Mouse (Mus musculus) embryonic fibroblast, embryonic 13.5 days (primary cell): ENCODE results near the gene Ssu72. TPM values are rescaled to one million over a fixed set of nuclear protein-coding genes. Genes with fewer than 3 reads are reported as not detected.

Experiments
- H3K27ac ChIP-seq: 2 replicates; pipeline ENCODE4 v1.5.1; 2012; ENCODE audit warnings: low read length, control low read depth, inconsistent platforms; ENCODE audit not compliant: insufficient read depth
- H3K4me1 ChIP-seq: 2 replicates; pipeline ENCODE4 v1.6.1; 2011; ENCODE audit warnings: low read length; ENCODE audit not compliant: control insufficient read depth, insufficient read depth
- H3K4me3 ChIP-seq: 2 replicates; pipeline ENCODE4 v1.5.1; 2011; ENCODE audit warnings: mild to moderate bottlenecking, control low read depth, low read length; ENCODE audit not compliant: insufficient read depth
- CTCF ChIP-seq: IDR thresholded peaks from 2 replicates; pipeline ENCODE4 v1.5.1; 2011; ENCODE audit warnings: mild to moderate bottlenecking, control low read depth, low read length, moderate library complexity, borderline replicate concordance; ENCODE audit not compliant: insufficient read depth
- POLR2A ChIP-seq: IDR thresholded peaks from 2 replicates; pipeline ENCODE4 v1.6.1; 2011; ENCODE audit warnings: low read depth, mild to moderate bottlenecking, control low read depth, low read length, moderate library complexity
- polyA plus RNA-seq: library from polyadenylated mRNA; stranded (reverse); fragments of >200 nt; gene quantifications from 2 replicates; pipeline ENCODE4 v1.2.4, GENCODE M21; 2011; ENCODE audit warnings: low read depth; ENCODE audit not compliant: missing spikeins, insufficient read length

Gene Ssu72
- polyA plus RNA-seq, 1 experiment = 101 TPM

DNA sequence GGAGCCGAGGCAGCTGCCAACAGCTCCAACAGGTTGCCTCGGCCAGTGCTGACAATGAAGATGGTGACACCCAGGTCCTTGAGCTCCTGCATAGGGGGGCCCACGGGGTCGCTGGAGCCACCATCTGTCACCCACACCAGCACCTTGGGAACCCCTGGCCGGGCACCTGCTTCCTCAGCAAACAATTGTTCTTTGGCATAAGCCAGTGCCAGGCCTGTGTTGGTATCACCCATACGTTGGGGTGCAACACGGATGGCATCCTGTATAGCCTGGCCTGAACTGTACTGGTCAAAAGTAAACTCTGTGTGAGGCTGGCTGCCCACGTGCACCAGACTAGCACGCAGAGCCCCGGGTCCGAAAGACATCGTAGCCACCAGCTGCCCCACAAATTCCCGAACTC is 68.2 kb downstream of the Ssu72 start:
- H3K27ac ChIP-seq = no peak overlapping the region
- no peak overlapping the region for H3K4me3 ChIP-seq
- peaks cover 8% of the 10 kb centered on the region for H3K4me1 ChIP-seq
- TF ChIP-seq POLR2A = no peak
- TF ChIP-seq CTCF = no peak

DNA sequence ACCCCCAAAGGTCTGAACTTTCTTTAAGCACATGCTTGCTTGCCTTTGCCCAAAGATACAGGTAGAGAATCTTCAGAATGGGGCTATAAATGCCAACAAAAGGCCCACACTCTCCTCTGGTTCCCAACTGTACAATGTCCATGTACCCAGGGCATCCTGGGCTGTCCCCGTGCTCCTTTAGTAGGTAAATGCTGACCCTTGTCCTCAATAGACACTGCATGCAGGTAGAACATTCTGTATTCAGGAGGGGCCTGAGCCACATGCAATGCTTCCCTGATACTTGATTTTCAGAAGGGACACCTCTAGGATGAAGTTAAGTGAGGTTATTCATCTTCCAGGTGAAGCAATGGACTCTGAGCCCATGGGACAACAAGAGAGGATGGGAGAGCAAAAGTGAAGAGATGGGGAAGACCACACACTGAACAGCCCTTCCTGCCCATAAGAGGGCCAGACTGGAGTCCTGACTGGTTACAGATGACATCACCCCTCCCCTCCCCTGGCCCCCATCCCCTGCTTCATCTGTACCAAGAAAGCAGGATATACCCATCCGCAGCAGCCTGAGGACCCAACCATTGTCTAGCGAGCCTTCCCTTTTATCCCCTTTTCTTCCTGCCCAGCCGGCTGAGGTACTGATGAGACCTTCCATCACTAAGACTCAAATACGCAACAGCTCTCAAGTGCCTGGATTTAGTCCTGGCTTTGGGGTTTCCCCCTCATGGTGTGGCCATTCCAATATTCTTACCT is 68.9 kb downstream of the Ssu72 start:
- peaks cover 8% of the 10 kb centered on the region for H3K4me1 ChIP-seq
- H3K4me3 ChIP-seq = no peak overlapping the region
- TF ChIP-seq POLR2A = no peak
- no peak for TF ChIP-seq CTCF
- H3K27ac ChIP-seq = no peak overlapping the region

DNA sequence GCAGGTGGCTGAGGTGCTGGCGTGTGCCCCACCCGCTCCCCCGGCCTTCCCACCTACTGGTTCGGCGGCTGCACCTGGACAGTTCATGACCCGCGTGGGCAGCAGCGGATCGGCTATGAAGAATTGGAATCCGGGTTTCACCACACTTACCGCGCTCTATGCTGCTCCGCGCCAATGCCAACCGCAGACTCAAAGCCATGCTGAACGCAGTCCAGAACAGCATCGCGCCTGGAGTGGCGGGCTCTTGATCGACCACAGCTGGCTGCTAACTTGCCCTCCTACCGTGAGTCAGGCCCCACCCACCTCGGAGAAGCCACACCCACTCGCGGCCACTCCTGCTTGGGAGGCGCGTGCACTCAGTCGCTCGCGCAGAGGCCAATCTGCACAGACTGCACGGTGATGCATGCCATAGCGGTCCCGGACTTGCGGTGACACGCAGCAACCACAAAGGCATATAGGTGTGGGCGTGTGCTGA is 69.7 kb downstream of the Ssu72 start, which contains the start of gene Vwa1:
TSS of gene Vwa1 (minus strand) at position 419 of the 475 bp plus-strand sequence.
- Histone ChIP-seq H3K27ac (peak within 1 kb of the TSS; percentile 36), H3K4me3 (no peak within 1 kb of the TSS), H3K4me1 (peaks cover 8% of the 10 kb centered on the region)
- TF ChIP-seq POLR2A = peak; percentile 83
- TF ChIP-seq CTCF = no peak

DNA sequence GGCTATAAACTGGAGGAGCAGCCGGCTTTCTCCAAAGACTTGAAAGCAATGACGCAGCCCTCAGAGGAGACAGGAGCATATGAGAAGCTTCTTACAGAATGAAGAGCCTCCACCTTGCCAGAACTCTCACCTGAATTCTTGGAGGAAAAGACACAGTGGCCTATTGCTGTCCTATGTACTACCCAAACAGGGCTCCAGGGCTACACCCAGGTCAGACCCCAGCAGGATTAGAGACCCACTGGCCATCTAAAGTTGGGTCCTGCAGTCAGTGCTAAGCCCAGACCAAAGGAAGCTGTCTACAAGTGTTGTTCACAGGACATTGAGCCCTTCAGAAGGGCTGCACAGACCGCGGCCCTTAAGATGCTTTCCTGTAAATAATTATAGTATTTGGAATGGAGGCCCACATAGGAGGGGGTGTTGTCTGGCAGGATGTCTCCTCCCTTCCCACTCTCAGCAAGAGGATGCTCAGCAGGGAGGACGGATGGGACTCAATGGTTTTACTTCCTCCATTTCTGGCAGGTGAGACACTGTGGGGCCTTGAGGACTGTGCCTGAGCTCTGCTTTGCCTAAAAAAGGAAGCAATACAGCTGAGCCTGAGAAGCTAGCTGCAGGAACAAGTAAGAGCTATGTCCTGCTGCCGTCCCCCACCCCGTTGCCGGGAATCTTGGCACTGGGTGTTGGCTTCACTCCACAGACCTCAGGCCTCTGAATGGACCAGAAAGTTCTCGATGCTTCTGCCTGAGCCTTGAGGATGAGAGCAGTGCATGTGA is 70.6 kb downstream of the Ssu72 start:
- H3K4me1 ChIP-seq = peaks cover 8% of the 10 kb centered on the region
- no peak for TF ChIP-seq CTCF
- TF ChIP-seq POLR2A = no peak
- H3K4me3 ChIP-seq = no peak overlapping the region
- peak overlapping the region; percentile 36 for H3K27ac ChIP-seq

DNA sequence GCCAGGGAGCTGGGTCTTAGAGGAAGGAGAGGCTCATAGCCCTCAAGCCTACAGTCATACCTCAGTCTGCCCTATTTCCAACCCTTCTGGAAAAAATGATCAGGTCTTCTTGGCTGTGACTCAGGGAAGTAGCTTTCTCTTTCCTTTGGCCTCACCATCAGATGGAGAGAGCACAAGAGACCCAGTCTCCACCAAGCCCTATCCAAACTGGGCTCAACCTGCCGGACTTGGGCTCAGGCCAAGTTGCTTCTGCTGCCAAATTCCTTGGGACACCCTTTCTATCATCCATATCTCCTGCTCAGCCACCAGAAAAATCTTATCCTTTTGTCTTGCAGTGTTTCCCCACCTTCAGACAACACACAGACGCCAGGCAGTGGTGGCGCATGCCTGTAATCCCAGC is 71.3 kb downstream of the Ssu72 start:
- Histone ChIP-seq H3K4me1 (peaks cover 8% of the 10 kb centered on the region), H3K27ac (peak overlapping the region; percentile 36), H3K4me3 (no peak overlapping the region)
- TF ChIP-seq CTCF = no peak
- TF ChIP-seq POLR2A = no peak

DNA sequence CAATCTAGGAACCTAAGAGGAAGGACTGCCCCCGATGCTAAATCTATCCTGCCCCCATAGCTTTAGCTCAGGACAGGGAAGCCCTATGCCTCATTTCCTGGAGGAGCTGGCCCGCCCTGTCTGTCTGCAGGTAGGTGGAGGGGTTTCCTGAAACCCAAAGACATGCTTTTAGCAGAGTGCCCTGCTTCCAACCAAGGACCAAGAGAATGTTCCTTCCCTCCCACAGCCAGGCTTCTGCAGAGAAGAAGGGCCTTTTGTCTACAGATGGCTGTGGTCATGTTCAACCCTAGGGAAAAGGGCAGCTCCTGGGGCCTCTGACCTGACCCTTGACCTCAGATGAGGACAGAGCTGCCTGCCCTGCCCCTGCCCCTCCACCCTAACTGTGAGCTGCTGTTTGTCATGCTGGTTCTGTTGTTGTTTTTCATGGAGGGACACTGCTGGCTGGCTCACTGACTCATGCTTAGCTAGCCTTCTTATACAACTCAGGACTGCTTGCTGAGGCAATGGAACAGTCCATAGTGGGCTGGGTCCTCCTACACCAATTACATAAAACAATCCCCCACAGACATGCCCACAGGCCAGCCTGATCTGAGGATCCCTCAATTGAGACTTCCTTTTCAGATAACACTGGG is 72.2 kb downstream of the Ssu72 start:
- TF ChIP-seq POLR2A = no peak
- no peak for TF ChIP-seq CTCF
- H3K4me1 ChIP-seq = peaks cover 8% of the 10 kb centered on the region
- H3K4me3 ChIP-seq = no peak overlapping the region
- H3K27ac ChIP-seq = no peak overlapping the region

DNA sequence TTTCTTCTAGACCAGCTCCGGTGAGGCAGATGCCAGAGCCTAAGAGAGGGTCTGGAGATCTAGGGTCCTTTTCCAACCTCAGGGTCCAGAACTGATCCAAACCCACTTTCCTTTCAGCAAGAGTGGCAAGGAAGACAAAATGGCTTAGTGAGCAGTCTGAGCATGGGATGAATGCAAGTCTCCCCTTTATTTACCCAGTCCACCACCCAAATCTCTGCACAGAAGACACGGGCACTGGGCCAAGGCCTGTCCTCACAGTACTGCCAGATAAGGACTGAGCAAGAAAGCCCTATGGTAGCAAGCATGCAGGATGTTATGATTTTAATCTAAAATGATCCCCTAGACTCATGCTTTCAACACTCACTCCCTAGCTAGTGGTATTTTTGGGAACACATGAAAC is 73.2 kb downstream of the Ssu72 start:
- H3K4me3 ChIP-seq = no peak overlapping the region
- no peak overlapping the region for H3K27ac ChIP-seq
- TF ChIP-seq POLR2A (no peak), CTCF (no peak)
- peaks cover 8% of the 10 kb centered on the region for H3K4me1 ChIP-seq

DNA sequence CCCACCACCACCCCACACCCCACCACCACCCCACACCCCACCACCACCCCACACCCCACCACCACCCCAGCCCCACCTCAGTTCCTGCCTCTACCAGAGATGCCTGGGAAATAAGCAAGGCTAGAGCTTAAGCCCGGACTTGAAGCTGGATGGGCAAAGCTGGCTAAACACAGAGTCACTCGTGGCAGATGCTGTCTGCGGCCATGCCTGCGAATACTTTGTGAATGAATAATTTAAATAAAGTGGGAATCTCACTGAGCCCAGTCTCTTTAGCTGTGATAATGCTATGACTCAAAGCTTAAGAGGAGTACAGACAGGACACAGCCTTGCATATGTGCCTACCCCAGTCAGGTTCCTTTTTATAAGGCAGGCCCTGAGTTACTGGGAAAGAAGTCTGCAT is 74.9 kb downstream of the Ssu72 start:
- Histone ChIP-seq H3K27ac (peak overlapping the region; percentile 68; the same call in 1 of the 2 replicates), H3K4me3 (no peak overlapping the region), H3K4me1 (peaks cover 8% of the 10 kb centered on the region)
- TF ChIP-seq POLR2A (no peak), CTCF (no peak)

DNA sequence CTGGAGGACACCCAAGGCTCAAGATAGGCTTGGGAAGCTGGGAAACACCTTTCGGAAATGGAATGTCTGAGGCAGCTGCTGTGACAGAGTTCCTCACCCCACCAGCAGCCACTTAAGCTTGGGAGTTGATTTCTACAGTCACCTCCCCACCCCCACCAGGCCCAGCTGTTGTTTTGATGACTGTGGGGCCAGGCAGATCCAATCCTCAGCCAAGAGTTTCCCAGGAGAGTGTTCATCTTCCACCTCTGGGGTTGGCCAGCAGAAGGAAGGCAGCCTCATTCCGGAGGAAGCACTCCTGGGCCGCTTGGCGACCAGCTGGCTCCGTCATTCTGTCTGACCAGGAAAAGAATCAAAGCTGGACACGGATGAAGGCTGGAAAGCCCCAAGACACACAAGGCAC is 76.3 kb downstream of the Ssu72 start:
- TF ChIP-seq POLR2A (no peak), CTCF (no peak)
- Histone ChIP-seq H3K4me3 (no peak overlapping the region), H3K27ac (no peak overlapping the region; the same call in 1 of the 2 replicates), H3K4me1 (no peaks in the 10 kb centered on the region; the same call in 1 of the 2 replicates)

Other genes starting within 250 kb of the Ssu72 start
- not detected in 2 replicates for gene Tmem52, start 235.7 kb upstream of the Ssu72 start, polyA plus RNA-seq
- 532 and 536 TPM in 2 replicates for gene Gnb1, start 213.4 kb upstream of the Ssu72 start, polyA plus RNA-seq
- 116 and 130 TPM in 2 replicates for gene Nadk, start 142.4 kb upstream of the Ssu72 start, polyA plus RNA-seq
- 11.7 and 13.5 TPM in 2 replicates for gene Slc35e2, start 103.4 kb upstream of the Ssu72 start, polyA plus RNA-seq
- 75.2 and 77.0 TPM in 2 replicates for gene Cdk11b, start 79.9 kb upstream of the Ssu72 start, polyA plus RNA-seq
- not detected in 2 replicates for gene Gm10563, start 59.4 kb upstream of the Ssu72 start, polyA plus RNA-seq
- 80.7 and 93.1 TPM in 2 replicates for gene Mmp23, start 51.4 kb upstream of the Ssu72 start, polyA plus RNA-seq
- 17.2 and 21.1 TPM in 2 replicates for gene Mib2, start 35.6 kb upstream of the Ssu72 start, polyA plus RNA-seq
- gene Fndc10, start 10.5 kb upstream of the Ssu72 start, polyA plus RNA-seq = 11.1 and 16.1 TPM in 2 replicates
- 1.0 and 1.2 TPM in 2 replicates for gene Tmem240, start 30.0 kb downstream of the Ssu72 start, polyA plus RNA-seq
- 48.8 and 55.2 TPM in 2 replicates for gene Atad3a, start 56.3 kb downstream of the Ssu72 start, polyA plus RNA-seq
- 0.67 and 0.77 TPM in 2 replicates for gene Vwa1, start 69.9 kb downstream of the Ssu72 start, polyA plus RNA-seq
- 0.25 and 0.52 TPM in 2 replicates for gene Tmem88b, start 81.1 kb downstream of the Ssu72 start, polyA plus RNA-seq
- not detected in 2 replicates for gene Ankrd65, start 85.6 kb downstream of the Ssu72 start, polyA plus RNA-seq
- 115 and 129 TPM in 2 replicates for gene Mrpl20, start 98.1 kb downstream of the Ssu72 start, polyA plus RNA-seq
- gene Ccnl2, start 107.7 kb downstream of the Ssu72 start, polyA plus RNA-seq = 74.3 and 91.9 TPM in 2 replicates
- 73.1 and 74.4 TPM in 2 replicates for gene Aurkaip1, start 126.5 kb downstream of the Ssu72 start, polyA plus RNA-seq
- 441 and 484 TPM in 2 replicates for gene Mxra8, start 134.9 kb downstream of the Ssu72 start, polyA plus RNA-seq
- gene Dvl1, start 142.6 kb downstream of the Ssu72 start, polyA plus RNA-seq = 38.5 and 41.4 TPM in 2 replicates
- gene Tas1r3, start 158.6 kb downstream of the Ssu72 start, polyA plus RNA-seq = 0.14 TPM in 1 of 2 replicates, not detected in the other
- 17.4 and 21.5 TPM in 2 replicates for gene Cptp, start 164.6 kb downstream of the Ssu72 start, polyA plus RNA-seq
- gene Ints11, start 164.7 kb downstream of the Ssu72 start, polyA plus RNA-seq = 33.2 and 40.0 TPM in 2 replicates
- gene Pusl1, start 187.0 kb downstream of the Ssu72 start, polyA plus RNA-seq = 23.2 and 27.1 TPM in 2 replicates
- 18.1 and 25.7 TPM in 2 replicates for gene Acap3, start 187.0 kb downstream of the Ssu72 start, polyA plus RNA-seq
- 82.9 and 96.0 TPM in 2 replicates for gene Ube2j2, start 239.0 kb downstream of the Ssu72 start, polyA plus RNA-seq